Mouse (Mus musculus) neural tube, embryonic 12.5 days (tissue): ENCODE results near the gene A630076J17Rik. TPM values are rescaled to one million over a fixed set of nuclear protein-coding genes. Genes with fewer than 3 reads are reported as not detected.

Experiments used
- ATAC-seq: fragments of 200-750 bp; cut with Nextera tagmentation; 2 replicates; pipeline ENCODE4 v1.8.0; 2017; ENCODE audit warnings: low read depth, mild to moderate bottlenecking, moderate TSS enrichment, moderate library complexity; ENCODE audit not compliant: low FRiP score
- H3K27ac ChIP-seq: fragments of 300-500 bp; sonication (generic); 2 replicates; pipeline ENCODE4 v1.5.1; 2016
- H3K27me3 ChIP-seq: fragments of 300-500 bp; sonication (generic); replicated peaks from 2 replicates; pipeline ENCODE4 v1.6.1; 2016; ENCODE audit warnings: mild to moderate bottlenecking
- H3K36me3 ChIP-seq: fragments of 300-500 bp; sonication (generic); 2 replicates; pipeline ENCODE4 v1.6.1; 2016; ENCODE audit warnings: mild to moderate bottlenecking
- H3K4me1 ChIP-seq: fragments of 300-500 bp; sonication (generic); 2 replicates; pipeline ENCODE4 v1.6.1; 2016
- H3K4me2 ChIP-seq: fragments of 300-500 bp; sonication (generic); replicated peaks from 2 replicates; pipeline ENCODE4 v1.6.1; 2016; ENCODE audit warnings: mild to moderate bottlenecking
- H3K4me3 ChIP-seq: fragments of 300-500 bp; sonication (generic); 2 replicates; pipeline ENCODE4 v1.5.1; 2016
- H3K9ac ChIP-seq: fragments of 300-500 bp; sonication (generic); 2 replicates; pipeline ENCODE4 v1.6.1; 2016; ENCODE audit warnings: mild to moderate bottlenecking
- H3K9me3 ChIP-seq: fragments of 300-500 bp; sonication (generic); 2 replicates; pipeline ENCODE4 v1.6.1; 2016; ENCODE audit warnings: mild to moderate bottlenecking
- WGBS: fragments of 180-500 bp; shearing (Covaris S2); methylation state at CpG from one replicate; pipeline ENCODE4 v1.1.7; 2016; 5-methylcytosine and 5-hydroxymethylcytosine counted together
- polyA plus RNA-seq: library from polyadenylated mRNA; unstranded; fragments of >200 nt; fragmentation: Nextera tagmentation; extraction: Ambion mirVana; gene quantifications from 2 replicates; pipeline ENCODE4 v1.2.1, GENCODE M21; 2016

The A630076J17Rik gene
- polyA plus RNA-seq, 1 experiment from 2014 or later, result not detected

DNA sequence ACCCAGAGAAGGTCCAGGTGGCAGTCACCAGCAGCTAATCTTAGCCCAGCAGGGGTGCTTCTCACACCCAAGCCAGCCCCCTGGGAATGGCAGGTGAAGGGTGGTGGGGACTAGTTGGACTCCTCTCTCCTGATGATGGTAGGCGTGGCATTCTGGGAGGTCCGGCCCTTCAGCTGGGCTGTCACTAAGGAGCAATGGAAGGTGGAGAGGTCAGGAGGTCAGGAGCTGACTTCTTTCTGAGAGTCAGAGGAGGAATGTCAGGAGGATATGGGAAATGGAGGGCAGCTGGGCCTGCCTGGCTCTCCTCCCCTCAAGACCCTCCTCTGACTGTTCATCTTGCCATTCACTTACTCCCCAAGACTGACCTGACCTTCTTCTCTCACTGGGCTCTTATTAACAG is 7.6 kb downstream of the A630076J17Rik start:
- ATAC-seq, result no peak
- Histone ChIP-seq H3K27ac (no peak overlapping the region), H3K4me3 (no peak overlapping the region), H3K9me3 (no peaks in the 10 kb centered on the region), H3K27me3 (no peaks in the 10 kb centered on the region), H3K4me1 (no peaks in the 10 kb centered on the region), H3K4me2 (no peak overlapping the region), H3K36me3 (no peaks in the 10 kb centered on the region), H3K9ac (no peak overlapping the region)
- 48% methylated on average over 2 of the region's 2 CpGs for WGBS

DNA sequence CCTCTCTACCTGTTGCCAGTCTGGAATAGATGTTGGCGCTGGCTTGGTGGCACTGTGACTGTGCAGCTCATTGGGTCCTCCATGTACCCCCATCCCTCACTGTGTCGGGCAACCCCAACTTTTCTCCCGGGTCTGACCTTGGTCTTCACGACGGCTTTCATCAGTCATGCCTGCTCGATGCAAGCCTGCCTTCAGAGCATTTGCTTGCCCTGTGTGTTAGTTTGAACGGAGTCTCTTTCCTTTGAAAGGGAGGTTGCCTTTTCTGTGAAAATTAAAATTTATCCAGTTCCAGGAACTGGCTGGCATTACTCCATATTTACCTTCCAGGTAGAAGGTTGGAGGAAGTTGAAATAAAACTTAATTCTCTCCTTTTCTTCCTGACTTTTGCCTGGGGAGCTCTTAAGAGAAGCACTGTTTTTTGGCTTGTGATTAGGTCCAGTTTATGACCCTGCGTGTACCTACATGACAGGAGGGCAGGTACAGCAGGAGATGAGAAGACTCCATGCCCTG is 8.1 kb downstream of the A630076J17Rik start:
- no peaks in the 10 kb centered on the region for H3K27me3 ChIP-seq
- WGBS, result 90% methylated on average over 8 of the region's 8 CpGs
- ATAC-seq, result no peak
- no peak overlapping the region for H3K27ac ChIP-seq
- H3K4me2 ChIP-seq, result no peak overlapping the region
- H3K4me3 ChIP-seq, result no peak overlapping the region
- H3K36me3 ChIP-seq, result no peaks in the 10 kb centered on the region
- H3K9ac ChIP-seq, result no peak overlapping the region
- no peaks in the 10 kb centered on the region for H3K4me1 ChIP-seq
- H3K9me3 ChIP-seq, result no peaks in the 10 kb centered on the region

DNA sequence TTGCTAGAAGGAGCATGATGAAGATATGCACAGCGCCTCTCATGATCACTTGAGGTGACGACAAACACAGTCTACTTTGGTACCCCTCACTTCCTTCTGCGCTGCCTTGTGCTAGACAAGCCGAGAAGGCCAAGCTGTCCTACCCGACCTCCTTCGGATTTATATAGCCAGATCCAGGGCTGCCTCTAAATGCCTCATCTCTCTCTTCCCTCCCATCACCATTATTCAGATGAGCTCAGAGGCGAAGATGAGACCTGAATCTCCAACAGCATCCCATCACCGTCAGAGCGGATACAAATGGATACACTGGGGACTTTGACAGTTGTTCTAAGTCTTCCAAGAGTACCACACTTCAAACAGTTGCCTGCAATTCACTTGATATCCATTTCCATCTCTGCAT is 9.2 kb downstream of the A630076J17Rik start, which contains the start of gene Prok1:
TSS of gene Prok1 (minus strand) at position 101 of the 400 bp plus-strand sequence.
- no peaks in the 10 kb centered on the region for H3K27me3 ChIP-seq
- H3K4me1 ChIP-seq, result no peaks in the 10 kb centered on the region
- ATAC-seq, result no peak
- H3K4me3 ChIP-seq, result no peak within 1 kb of the TSS
- H3K4me2 ChIP-seq, result no peak within 1 kb of the TSS
- no peak within 1 kb of the TSS for H3K9ac ChIP-seq
- WGBS, result 91% methylated on average over 9 of the region's 9 CpGs
- H3K36me3 ChIP-seq, result no peaks in the 10 kb centered on the region
- no peak within 1 kb of the TSS for H3K27ac ChIP-seq
- H3K9me3 ChIP-seq, result no peaks in the 10 kb centered on the region

DNA sequence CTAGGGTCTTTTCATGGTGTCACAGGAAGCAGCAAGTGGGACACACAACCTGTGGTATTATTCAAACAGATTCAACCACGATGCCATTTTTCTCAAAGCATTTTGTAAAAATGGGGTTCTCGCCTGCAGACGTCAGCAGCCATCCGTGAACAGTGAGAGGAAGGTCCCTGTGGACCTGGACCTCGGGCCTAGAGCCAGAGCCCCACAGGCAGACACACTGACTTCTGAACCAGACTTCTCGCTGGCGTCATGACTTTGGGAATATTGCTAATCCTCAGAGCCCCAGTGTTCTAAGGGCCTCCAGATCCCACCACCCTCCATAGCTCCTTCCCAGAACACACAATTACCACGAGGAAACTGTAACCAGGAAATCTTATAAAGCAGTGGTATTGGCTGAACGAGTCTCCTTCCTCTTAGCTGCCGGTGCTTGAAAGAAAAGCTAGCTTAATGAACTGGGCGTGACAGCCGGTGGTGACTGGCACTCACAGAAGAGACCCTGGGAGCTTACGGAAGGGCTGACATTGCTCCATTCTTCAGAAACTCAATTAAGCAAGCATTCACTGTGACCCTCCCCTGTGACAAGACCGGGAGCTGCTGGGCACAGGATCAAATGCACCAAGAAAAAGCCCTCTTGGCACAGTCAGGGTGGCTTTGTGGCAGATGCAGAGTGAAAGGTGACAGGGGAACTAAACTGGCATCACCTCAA is 11.1 kb downstream of the A630076J17Rik start:
- H3K27ac ChIP-seq, result no peak overlapping the region
- no peak overlapping the region for H3K4me3 ChIP-seq
- no peak for ATAC-seq
- no peaks in the 10 kb centered on the region for H3K4me1 ChIP-seq
- no peak overlapping the region for H3K9ac ChIP-seq
- 47% methylated on average over 14 of the region's 14 CpGs for WGBS
- no peaks in the 10 kb centered on the region for H3K27me3 ChIP-seq
- no peak overlapping the region for H3K4me2 ChIP-seq
- no peaks in the 10 kb centered on the region for H3K36me3 ChIP-seq
- no peaks in the 10 kb centered on the region for H3K9me3 ChIP-seq

DNA sequence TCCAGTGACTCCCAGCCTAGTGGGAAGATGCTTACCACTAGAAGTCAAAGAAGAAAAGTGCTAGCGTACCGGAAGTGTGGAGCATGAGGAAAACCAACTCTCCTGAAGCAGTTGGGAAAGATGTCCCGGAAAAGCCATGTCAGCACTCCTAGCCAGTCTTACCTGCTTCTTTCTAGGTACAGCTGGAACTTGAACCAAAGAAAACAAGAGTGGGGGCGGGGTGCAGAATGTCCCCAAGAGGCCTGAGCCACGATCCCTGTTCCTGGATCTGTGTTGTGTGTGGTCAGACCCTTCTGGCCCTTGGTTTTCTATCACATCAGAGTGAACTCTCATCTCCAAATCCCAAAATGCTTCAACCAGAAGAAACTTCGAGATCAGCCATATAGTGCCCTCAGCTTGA is 16.5 kb downstream of the A630076J17Rik start:
- H3K4me3 ChIP-seq, result no peak overlapping the region
- 83% methylated on average over 6 of the region's 6 CpGs for WGBS

DNA sequence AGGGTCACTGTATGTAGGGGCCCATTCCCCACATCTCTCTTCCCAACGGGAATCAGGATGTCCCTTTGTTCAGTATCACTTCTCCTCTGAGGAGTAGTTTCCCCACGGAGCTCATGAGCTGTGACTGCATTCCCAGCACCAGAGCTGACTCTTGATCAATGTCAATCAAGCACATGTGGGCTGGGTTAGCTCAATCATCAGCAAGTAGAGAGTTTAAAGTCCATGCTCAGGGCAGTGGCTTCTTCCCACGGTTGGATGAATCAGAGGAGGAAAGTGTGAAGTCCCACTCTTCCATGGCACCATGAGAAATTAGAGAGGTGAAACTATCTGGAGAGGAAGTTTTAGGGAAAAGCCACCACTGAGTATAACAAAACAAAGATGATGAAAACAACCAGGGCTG is 18.6 kb downstream of the A630076J17Rik start:
- ATAC-seq, result no peak
- no peak overlapping the region for H3K27ac ChIP-seq
- no peak overlapping the region for H3K9ac ChIP-seq
- no peaks in the 10 kb centered on the region for H3K4me1 ChIP-seq
- no peak overlapping the region for H3K4me3 ChIP-seq
- H3K4me2 ChIP-seq, result no peak overlapping the region
- H3K36me3 ChIP-seq, result no peaks in the 10 kb centered on the region
- WGBS, result 71% methylated on average over 3 of the region's 3 CpGs
- no peaks in the 10 kb centered on the region for H3K27me3 ChIP-seq
- H3K9me3 ChIP-seq, result no peaks in the 10 kb centered on the region

More for the DNA sequence above, 16.5 kb downstream of the A630076J17Rik start:
- Histone ChIP-seq H3K27me3 (no peaks in the 10 kb centered on the region), H3K4me2 (no peak overlapping the region), H3K36me3 (no peaks in the 10 kb centered on the region), H3K9ac (no peak overlapping the region), H3K27ac (no peak overlapping the region), H3K4me1 (no peaks in the 10 kb centered on the region), H3K9me3 (no peaks in the 10 kb centered on the region)
- no peak for ATAC-seq

DNA sequence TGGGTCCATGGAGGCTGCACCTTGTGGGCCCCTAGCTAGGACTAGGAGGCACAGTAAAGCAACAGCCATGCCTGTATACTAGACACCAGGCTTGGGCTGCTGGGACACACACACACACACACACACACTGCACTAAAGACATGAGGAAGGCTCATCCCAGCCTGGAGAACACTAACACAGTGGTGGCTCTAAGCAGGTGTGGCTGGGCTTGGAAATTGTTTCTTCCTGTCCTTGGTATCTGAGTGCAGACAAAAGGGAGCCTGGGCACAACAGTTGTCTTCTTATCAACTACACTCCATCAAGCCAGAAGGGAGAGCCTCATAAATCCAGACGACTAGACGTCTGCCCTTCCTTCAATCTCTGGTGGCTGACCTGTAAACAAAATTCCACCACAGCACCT is 19.9 kb downstream of the A630076J17Rik start:
- Histone ChIP-seq H3K27me3 (no peaks in the 10 kb centered on the region), H3K4me1 (no peaks in the 10 kb centered on the region), H3K4me2 (no peak overlapping the region), H3K9ac (no peak overlapping the region), H3K4me3 (no peak overlapping the region), H3K36me3 (no peaks in the 10 kb centered on the region), H3K9me3 (no peaks in the 10 kb centered on the region), H3K27ac (no peak overlapping the region)
- no peak for ATAC-seq
- WGBS, result 65% methylated on average over 2 of the region's 2 CpGs

DNA sequence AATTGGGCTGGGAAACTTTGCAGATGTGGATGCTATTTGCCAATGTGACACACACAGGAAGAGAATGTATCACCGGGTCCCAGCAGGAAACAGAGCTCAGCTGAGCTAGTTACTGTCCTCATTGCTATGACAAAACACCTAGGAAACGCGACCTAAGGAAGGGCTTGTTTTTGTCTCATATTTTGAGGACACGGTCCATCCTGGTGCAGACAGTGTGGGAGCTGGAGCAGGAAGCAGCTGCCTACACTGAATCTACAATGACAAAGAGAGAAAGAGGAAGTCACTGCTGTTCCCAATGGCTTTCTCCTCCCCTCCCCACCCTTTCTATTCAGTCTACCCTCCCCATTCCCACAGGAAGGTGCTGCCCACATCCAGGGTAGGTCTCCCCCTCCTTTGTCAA is 21.6 kb downstream of the A630076J17Rik start:
- no peak for ATAC-seq
- H3K27me3 ChIP-seq, result no peaks in the 10 kb centered on the region
- no peak overlapping the region for H3K27ac ChIP-seq
- peaks cover 5% of the 10 kb centered on the region; the same call in 1 of the 2 replicates for H3K4me1 ChIP-seq
- H3K9me3 ChIP-seq, result no peaks in the 10 kb centered on the region
- WGBS, result 76% methylated on average over 4 of the region's 4 CpGs
- no peaks in the 10 kb centered on the region for H3K36me3 ChIP-seq
- no peak overlapping the region for H3K4me2 ChIP-seq
- no peak overlapping the region for H3K9ac ChIP-seq
- H3K4me3 ChIP-seq, result no peak overlapping the region

DNA sequence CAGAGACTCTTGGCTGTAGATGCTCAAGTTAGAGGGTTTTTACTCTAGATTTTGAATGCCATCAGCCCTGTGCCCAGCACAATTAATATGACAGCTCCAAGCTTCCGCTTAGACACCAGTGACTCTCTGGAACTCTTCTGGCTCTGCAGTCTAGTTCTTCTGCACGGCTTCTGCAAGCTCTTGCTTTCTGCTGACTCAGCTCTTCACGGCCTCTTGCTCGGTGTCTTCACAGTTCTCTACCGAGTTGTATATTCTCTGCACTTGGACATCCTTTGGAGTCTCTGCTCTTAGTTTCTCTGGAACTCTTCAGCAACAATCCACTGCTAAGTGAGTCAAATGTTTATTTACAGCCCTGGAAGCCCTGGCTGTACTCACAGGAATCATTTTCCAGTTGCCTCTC is 23.5 kb downstream of the A630076J17Rik start:
- ATAC-seq, result no peak
- Histone ChIP-seq H3K4me1 (peaks cover 8% of the 10 kb centered on the region), H3K4me2 (no peak overlapping the region), H3K36me3 (no peaks in the 10 kb centered on the region), H3K9me3 (no peaks in the 10 kb centered on the region), H3K27ac (no peak overlapping the region), H3K4me3 (no peak overlapping the region), H3K9ac (no peak overlapping the region), H3K27me3 (no peaks in the 10 kb centered on the region)
- WGBS, result 88% methylated on average over 5 of the region's 5 CpGs

DNA sequence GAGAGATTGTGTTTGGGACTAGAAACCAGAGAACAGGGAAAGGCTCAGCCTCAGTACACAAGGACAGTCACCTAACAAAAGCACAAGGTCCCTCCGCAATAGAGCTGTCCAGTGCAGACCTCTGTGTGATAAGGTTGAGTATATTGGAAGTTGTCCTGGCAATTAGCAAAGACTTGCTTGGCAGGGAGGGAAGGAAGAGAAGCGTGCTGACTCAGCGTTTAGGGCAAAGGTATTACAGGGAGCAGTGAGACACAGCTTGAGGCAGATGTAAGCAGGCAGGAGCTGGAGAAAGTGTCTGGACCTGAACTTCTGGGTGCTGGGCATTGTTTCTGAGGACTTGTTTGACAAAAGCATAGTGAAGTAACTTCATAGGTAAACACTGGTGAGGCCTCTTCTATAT is 25.6 kb downstream of the A630076J17Rik start:
- 85% methylated on average over 3 of the region's 3 CpGs for WGBS
- no peak overlapping the region for H3K9ac ChIP-seq
- H3K27ac ChIP-seq, result no peak overlapping the region

DNA sequence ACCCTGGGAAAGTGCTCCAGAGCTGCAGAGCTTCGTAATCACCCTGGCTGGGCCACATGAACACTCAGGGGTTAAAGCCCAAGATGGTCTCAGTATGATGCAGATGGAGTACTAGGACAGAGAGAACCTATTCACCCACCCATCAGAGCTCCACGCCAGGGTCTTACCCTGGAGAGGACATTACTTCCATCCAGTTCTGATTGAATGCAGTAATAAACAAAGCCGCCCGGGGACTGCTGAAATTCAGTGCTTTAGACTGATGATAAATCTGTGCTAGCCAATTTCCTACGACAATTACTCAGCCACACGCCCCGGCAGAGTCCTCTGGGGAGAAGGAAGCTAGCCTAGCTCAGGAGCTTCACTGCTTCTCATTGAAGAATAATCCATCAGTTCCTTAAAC is 26.3 kb downstream of the A630076J17Rik start:
- Histone ChIP-seq H3K27me3 (no peaks in the 10 kb centered on the region), H3K4me2 (no peak overlapping the region), H3K4me3 (no peak overlapping the region), H3K27ac (no peak overlapping the region), H3K36me3 (no peaks in the 10 kb centered on the region), H3K9me3 (no peaks in the 10 kb centered on the region), H3K9ac (no peak overlapping the region), H3K4me1 (peaks cover 21% of the 10 kb centered on the region)
- peak; percentile 65 for ATAC-seq
- WGBS, result 54% methylated on average over 7 of the region's 7 CpGs

More for the DNA sequence above, 25.6 kb downstream of the A630076J17Rik start:
- Histone ChIP-seq H3K4me1 (peaks cover 14% of the 10 kb centered on the region), H3K4me3 (no peak overlapping the region), H3K9me3 (no peaks in the 10 kb centered on the region), H3K4me2 (no peak overlapping the region), H3K36me3 (no peaks in the 10 kb centered on the region), H3K27me3 (no peaks in the 10 kb centered on the region)
- no peak for ATAC-seq

DNA sequence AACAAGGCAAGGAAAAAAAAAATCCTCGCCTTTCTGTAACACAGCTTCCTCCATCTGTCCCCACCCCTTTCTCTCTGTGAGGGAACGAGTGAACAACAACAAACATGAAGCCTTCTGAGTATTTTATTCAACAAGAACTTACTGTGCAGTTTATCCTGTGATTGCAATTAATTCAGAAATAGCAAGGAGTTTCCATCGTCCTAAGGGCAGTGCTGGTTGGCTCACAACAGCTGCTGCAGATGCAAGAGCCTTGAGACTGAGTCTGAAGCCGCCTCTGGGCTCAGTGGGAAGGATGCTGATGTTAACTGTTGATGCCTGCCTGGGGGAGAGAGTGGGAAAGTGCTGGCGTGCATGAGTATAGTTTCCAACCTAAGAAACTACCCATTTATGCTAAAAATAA is 27.5 kb downstream of the A630076J17Rik start:
- H3K27me3 ChIP-seq, result no peaks in the 10 kb centered on the region
- WGBS, result 74% methylated on average over 5 of the region's 5 CpGs

More for the DNA sequence above, 27.5 kb downstream of the A630076J17Rik start:
- ATAC-seq, result no peak
- Histone ChIP-seq H3K9me3 (no peaks in the 10 kb centered on the region), H3K4me1 (peaks cover 22% of the 10 kb centered on the region), H3K36me3 (no peaks in the 10 kb centered on the region), H3K9ac (no peak overlapping the region), H3K4me3 (no peak overlapping the region), H3K27ac (no peak overlapping the region), H3K4me2 (no peak overlapping the region)
